Mouse (Mus musculus): Measurements from ENCODE around the gene Snx22. TPM values are rescaled to one million over a fixed set of nuclear protein-coding genes. Genes with fewer than 3 reads are reported as not detected.

Snx22 gene
- 6.2 TPM in 2 replicates for polyA plus RNA-seq (2012; rRNA removed)

GRCm38 (mm10) chr9:66069583-66069982 lies at the start of gene Snx22:
Gene Snx22, minus strand, starts transcription at chr9:66069719.
- peak; percentile 52 to 74 for DNase-seq (ENCODE audit: extremely low spot score in 1 of 2, low spot score in 1 of 2)

DNA sequence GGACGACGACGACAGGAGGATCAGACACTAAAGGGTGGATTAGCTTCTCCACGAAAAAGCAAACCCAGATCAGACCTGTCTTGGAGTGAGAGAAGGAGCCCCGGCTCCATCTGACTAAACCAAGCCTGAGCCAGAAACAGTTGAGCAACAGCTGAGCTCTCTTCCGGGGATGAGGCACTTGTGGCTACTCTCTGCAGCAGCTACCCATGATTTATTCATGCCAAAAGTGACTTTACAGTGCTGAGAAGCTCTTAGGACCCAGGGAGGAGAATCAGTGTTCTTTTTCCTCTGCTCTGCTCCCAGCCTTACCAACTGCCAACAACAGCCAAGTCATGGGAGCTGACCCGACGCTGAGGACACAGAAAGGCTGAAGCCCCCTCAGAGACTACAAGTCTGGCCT lies 47.4 kb upstream of the Snx22 start:
- no peak for DNase-seq (ENCODE audit: extremely low spot score in 1 of 2, low spot score in 1 of 2)

DNA sequence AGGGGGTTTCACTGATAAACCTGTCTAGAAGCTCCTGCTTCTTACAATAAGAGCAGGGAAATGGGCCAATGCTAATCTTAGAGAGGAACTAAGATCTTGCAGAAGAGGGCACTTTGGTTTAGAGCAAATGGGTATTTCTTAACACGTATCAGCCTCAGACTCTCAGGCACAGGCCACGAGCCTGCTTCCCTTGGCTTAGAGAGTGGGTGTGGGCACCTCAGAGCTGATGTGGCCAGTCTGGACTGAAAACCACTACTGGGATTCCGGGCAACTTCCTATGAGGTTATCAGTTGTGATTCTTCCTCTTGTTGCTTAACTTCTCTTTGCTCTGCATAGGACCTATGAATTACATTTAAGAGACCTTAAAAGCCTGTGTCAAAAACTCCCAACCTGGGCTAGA lies 44.8 kb upstream of the Snx22 start:
- DNase-seq (ENCODE audit: extremely low spot score in 1 of 2, low spot score in 1 of 2), result no peak

GRCm38 (mm10) chr9:66110611-66111379 lies 41.3 kb upstream of the Snx22 start:
- no peak for DNase-seq (ENCODE audit: extremely low spot score in 1 of 2, low spot score in 1 of 2)

DNA sequence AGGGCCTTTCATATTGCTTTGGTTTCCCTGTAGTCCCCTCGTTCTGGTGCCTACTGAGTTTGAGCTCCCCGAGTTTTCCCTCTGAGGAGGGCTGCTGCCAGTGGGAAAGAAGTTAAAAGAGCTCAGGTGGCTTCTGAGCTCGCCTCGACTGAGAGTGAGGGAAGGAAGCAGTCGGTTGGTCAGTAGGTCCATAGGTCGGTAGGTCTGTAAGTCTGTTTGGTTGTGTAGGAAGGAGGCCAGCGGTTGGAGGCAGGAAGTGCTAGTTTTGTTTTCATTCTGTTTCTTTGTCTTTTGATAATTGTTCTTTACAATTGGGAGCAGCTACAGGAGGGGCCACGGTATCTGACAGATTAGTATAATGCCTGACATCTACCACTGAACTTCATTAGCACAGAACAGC lies 40.6 kb upstream of the Snx22 start:
- DNase-seq (ENCODE audit: extremely low spot score in 1 of 2, low spot score in 1 of 2), result no peak

DNA sequence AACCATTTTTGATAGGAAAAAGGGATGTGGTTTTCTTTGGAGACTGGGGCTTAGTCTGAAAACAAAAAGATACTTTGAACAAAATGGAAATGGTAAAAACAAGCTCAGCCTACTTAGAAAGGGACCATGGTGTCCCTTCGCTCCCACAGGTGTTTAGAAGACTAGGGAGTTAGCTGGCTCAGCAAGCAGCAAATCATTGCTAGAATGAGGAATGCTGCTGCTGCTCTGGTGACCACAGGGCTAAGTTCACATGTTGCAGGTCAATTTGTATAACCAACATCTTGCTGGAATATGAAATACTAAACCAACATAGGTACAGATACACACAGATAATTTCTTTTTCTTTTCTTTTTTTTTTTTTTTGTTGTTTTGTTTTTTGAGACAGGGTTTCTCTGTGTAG lies 40.1 kb upstream of the Snx22 start:
- no peak for DNase-seq (ENCODE audit: extremely low spot score in 1 of 2, low spot score in 1 of 2)

DNA sequence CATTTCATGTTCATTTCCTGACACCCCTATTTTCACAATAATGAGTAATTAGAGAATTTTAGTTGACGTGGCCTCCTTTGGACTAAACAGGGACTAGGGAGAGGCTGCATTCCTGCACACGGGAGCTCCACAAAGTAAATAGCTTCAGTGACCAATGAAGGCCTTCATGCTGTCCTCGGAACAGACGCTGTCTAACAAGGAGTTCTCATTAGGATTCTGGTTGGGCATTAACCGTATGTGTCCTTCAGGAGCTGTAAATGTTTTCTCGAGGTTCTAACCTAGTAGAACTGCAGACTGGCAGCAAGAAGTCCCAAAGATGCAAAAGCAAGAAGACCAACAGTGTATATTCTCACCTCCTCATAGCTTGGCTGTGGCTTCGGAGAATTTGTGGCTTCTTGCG lies 35.6 kb upstream of the Snx22 start:
- no peak for DNase-seq (ENCODE audit: extremely low spot score in 1 of 2, low spot score in 1 of 2)

- no peak for DNase-seq (ENCODE audit: extremely low spot score in 1 of 2, low spot score in 1 of 2)
These were observed 35.1 kb upstream of the Snx22 start for GRCm38 (mm10) chr9:66104601-66105000.

GRCm38 (mm10) chr9:66102668-66103067 lies 33.1 kb upstream of the Snx22 start:
- peak in 1 of 2 experiments; percentile 35 for DNase-seq (ENCODE audit: extremely low spot score in 1 of 2, low spot score in 1 of 2)

DNA sequence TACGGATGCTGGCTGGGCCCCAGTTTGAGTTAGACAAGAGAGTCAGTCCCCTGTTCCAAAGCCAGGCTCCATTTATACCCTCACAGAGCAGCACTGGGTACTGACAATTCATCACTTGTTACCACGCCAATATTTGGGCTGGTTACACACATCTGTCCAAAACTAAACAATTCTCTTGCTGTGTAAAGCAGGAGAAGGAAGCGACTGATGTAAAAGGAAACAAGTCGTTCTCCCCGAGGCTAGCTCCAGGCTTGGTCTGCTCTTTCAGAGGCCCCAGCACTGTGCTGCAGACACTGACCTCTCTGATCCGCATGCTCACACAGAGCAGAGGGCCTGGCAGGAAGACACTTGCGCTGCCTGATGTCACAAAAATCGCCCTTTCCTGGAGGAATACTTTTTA lies 32.1 kb upstream of the Snx22 start:
- DNase-seq (ENCODE audit: extremely low spot score in 1 of 2, low spot score in 1 of 2), result peak in 1 of 2 experiments; percentile 34

DNA sequence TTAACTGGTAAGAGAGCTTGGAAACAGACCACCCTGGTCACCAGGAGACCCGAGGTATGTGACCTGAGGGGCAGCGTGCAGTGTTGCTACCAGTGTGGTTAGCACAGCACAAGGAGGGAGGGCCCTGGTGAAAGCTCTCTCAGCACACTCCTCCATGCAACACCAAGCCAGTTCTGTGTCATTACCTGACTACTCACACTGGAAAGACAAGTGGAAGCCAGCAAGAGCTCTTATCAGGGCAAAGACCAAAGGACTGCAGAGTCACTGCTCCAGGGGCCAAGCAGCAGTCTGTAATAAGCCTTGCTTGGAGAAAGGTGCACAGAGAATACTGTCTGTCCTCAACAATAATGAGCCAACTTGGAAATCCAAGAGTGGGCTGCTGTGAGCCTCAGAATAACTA lies 23.1 kb upstream of the Snx22 start:
- no peak for DNase-seq (ENCODE audit: extremely low spot score in 1 of 2, low spot score in 1 of 2)

GRCm38 (mm10) chr9:66091327-66092231 lies 22.1 kb upstream of the Snx22 start:
- DNase-seq (ENCODE audit: extremely low spot score in 1 of 2, low spot score in 1 of 2), result no peak

DNA sequence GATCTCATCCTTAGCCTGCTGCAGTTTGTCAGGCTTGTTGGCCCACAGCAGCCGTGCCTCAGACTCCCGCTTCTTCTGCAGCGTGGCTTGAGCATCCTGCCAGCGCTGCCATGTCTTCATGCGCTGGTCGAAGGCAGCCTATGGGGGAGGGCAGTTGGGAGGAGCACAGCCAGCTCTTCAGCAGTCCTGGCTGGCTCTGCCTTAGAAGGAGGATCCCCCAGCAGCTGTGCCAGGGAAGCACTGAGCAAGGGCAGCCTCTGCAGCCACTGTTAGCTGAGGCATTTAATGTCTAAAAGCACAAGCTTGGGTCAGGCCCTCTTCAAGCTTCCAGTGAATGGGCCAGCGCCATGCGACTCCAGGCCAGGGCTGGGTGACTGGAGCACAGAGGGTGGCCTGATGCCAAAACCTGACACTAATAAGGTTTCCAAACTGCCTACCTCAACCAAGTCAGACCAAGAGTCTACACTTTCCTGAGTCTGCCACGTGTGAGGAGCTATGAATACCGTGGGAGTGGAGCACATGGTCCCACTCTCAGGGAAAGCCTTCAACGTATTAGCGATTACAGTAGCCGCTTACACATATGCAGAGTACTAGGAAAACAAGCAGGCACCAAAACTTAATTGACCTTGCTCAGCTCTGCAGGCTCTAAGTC lies 21.2 kb upstream of the Snx22 start:
- DNase-seq (ENCODE audit: extremely low spot score in 1 of 2, low spot score in 1 of 2), result no peak

DNA sequence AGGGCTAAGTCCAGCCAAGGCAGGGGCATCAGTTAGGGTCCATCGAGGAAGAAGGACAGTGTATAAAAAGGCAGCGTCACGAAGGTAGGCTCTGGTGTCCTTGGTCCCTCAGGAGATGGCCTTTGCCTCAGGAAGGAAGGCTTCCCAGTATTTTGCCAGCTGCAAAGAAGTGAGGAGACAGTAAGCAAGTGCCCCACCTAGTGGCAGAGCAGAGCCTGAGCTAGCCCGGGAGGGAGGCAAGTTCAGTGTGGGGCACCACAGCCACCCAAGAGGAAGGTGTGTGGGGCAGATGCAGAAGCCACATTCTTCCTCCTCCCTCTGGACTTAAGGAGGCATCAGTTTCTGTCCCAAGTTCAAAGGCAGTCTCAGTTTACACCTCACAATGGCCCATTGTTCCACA lies 18.9 kb upstream of the Snx22 start:
- DNase-seq (ENCODE audit: extremely low spot score in 1 of 2, low spot score in 1 of 2), result peak in 1 of 2 experiments; percentile 75

- no peak for DNase-seq (ENCODE audit: extremely low spot score in 1 of 2, low spot score in 1 of 2)
These were observed 17.5 kb upstream of the Snx22 start for GRCm38 (mm10) chr9:66087062-66087461.

DNA sequence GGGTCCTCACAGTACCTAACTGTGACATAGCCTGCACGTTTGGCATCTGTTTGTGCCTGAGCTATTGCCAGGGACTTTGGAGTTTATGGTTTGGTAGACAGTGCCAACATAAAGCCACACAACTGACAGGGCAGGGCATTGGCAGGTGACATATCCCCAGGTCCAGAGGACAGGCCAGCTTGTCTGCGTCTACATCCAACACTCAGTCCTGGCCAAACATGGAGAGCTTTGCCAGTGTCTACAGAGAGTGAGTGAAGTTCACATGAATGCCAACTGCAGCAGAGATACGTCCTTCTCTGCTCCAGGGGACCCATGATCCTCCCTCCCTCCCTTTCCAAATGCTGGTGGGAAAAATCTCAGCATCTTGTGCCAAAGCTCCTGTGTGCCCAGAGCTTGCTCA lies 14.7 kb upstream of the Snx22 start:
- DNase-seq (ENCODE audit: extremely low spot score in 1 of 2, low spot score in 1 of 2), result no peak

- DNase-seq (ENCODE audit: extremely low spot score in 1 of 2, low spot score in 1 of 2), result no peak
These were observed 12.5 kb upstream of the Snx22 start for GRCm38 (mm10) chr9:66081999-66082398.

DNA sequence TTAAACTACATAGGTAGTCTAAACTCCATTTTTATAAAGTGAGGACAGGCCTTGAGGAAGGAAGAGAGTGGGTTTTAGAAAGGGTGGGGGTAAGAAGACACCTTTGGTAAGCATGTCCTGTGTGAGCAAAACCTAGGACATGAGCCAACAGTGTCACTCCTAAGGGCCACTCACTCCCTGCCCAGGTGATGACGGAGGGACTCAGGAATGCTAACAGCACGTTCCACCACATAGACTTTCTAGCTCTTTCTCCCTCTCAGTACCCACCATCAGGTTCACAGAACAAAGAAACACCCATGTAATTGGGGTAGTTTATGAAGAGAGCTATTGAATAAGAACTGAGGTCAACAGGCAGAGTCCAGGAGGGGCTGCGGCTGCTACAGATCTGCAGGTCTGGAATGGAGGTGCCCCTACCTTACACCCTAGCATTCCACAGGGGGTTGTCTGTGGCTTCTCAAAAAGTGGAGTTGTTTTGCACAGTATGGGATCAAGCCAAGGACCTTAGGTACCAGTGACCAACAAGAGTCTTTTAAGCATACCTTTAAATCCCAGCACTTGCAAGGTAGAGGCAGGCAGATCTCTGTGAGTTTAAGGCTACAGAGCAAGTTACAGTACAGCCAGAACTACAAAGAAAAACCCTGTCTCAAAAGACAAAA lies 11.4 kb upstream of the Snx22 start:
- no peak for DNase-seq (ENCODE audit: extremely low spot score in 1 of 2, low spot score in 1 of 2)

DNA sequence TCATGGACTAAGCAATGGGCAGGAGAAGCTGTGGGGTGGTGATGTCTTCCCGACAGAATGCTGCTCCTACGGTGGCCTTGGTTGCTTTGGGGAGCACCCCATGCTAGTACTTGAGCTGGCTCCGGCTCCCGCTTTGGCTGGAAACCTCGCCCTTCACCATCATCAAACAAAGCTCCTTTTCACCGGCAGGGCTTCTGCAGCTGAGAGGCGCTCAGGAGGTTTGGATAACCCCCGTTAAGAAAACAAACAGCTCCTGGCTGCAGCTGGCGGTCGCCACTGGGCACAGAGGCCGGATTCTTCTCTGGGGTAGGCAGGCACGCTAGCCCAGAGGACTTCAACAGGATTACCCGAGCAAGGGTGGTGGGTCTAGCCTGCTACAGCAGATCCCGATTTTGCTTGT lies 9.0 kb upstream of the Snx22 start:
- no peak for DNase-seq (ENCODE audit: extremely low spot score in 1 of 2, low spot score in 1 of 2)

DNA sequence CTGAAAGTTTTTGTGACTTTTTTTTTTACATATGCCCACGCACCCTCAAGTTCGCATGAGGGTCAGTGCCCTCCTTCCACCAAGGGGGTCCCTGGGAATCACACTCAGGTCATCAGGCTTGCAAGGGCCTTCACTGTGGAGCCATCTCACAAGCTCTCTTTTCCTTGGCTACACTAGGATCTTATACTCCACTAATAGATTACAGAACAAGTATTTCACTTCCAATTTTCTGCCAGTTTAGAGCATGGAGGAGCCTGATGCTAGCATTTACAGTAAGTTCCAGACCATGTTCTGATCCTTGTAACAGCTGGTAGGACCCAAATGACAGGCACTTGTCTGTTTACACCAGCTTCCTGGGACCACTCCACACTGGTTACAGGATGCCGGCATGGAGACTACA lies 8.6 kb upstream of the Snx22 start:
- DNase-seq (ENCODE audit: extremely low spot score in 1 of 2, low spot score in 1 of 2), result no peak

GRCm38 (mm10) chr9:66072754-66073153 lies 3.2 kb upstream of the Snx22 start:
- no peak for DNase-seq (ENCODE audit: extremely low spot score in 1 of 2, low spot score in 1 of 2)

Data from frontal cortex, adult 2 months (tissue).